Mouse (Mus musculus): ENCODE data around the gene Zfp341.

Zfp341 gene

GRCm38 (mm10) chr2:154584931-154585601, 28.0 kb upstream of the Zfp341 start:
- intact Hi-C loops (cut with DNase I) = no loop called here

GRCm38 (mm10) chr2:154586405-154586804, 26.7 kb upstream of the Zfp341 start:
- intact Hi-C loops (cut with DNase I) = no loop called here

DNA sequence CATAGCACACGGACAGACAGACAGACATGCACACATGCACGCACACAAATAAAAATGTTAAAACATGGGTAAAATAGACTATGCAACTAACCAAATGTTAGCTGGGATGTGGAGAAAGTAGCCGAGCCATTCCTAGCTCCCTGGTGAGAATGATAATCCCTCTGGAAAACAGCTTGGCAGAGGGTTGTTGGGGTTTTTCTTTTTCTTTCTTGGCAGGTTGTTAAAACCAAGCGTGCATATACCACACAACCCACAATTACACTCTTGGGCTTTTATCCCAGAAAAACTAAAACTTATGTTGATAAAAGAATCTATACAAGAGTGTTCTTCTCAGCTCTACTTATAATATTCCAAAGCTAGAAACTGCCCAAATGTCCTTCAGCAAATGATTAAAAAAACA, 24.0 kb upstream of the Zfp341 start:
- intact Hi-C loops (cut with DNase I) = no loop called here

DNA sequence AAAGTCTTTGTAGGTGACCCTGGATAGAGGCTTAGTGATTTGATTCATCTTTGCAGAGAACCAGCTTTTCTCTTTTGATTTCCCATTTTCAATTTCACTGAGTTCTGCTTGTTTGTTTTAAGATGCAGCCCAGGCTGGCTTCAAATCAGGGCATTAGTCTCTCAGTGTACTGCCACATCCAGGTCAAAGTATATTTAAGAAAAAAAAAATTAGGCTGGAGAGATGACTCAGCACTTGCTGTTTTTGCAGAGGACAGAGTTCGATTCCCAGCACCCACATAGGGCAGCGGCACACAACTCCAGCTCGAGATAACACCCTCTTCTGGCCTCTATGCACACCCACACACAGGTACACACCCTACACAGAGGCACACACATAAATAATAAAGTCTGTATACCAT, 21.9 kb upstream of the Zfp341 start:
- intact Hi-C loops (cut with DNase I) = no loop called here

DNA sequence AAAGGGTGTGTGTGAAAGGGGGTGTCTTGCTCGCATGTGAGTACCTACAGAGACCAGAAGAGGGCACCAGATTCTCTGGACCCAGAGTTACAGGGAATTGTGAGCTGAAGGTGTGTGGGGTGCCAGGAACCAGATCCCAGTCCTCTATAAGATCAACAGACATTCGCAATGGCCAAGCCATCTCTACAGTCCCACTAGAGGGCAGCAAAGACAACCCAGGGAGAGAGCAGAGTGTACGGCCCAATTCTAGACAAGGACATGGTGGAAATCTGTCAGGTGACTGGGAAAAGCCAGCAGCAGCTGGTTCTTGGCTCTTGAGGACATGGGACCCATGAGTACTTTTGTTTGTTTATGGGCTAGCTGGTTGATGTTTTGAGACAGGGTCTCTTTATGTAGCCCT, 20.1 kb upstream of the Zfp341 start:
- intact Hi-C loops (cut with DNase I) = no loop called here

DNA sequence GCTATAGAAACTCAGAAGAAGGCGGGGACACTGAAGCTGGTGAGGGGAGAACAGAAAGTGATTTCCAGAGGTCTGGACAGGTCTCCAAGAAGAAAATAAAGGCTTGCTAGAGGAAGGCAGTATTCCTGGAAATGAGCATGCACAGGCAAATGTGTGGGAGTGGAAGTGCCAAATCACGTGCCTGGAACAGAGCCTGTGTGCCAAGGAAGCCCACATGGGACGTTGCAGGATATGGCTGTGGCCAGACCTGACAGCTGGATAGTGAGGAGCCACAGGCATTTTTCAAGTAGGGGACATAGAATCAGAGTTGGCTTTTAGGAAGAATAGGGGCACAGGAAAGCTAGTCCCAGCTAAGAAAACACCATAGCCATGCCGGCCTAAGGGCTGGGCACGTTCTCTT, 17.3 kb upstream of the Zfp341 start:
- intact Hi-C loops (cut with DNase I) = no loop called here

DNA sequence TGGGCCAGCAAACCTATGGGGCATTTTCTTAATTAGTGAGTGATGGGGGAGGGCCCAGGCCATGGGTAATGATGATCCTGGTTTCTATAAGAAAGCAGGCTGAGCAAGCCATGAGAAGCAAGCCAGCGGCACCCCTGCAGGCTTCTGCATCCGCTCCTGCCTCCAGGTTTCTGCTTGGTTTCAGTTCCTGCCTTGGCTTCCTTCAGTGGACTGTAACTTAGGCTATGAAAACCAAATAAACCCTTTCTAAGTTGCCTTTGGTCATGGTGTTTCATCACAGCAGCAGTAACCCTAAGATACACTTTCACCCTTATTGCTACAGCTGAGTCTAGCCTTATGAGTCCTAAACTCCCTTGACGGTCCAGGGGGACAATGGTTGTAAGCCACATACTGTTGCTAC, 15.7 kb upstream of the Zfp341 start:
- intact Hi-C loops (cut with DNase I) = no loop called here

DNA sequence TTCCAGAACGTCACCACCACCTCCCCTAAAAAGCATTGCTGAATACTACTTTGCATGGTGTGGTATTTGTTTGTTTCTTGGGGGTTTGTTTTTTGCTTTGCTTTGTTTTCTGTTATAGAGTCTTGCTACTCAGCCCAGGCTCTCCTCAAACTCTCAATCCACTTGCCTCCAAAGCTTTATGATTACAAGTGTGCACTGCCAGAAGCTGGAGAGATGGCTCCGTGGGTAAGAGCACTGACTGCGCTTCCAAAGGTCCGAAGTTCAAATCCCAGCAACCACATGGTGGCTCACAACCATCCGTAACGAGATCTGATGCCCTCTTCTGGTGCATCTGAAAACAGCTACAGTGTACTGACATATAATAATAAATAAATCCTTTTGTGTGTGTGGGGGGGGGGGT, 12.5 kb upstream of the Zfp341 start:
- intact Hi-C loops (cut with DNase I) = no loop called here

DNA sequence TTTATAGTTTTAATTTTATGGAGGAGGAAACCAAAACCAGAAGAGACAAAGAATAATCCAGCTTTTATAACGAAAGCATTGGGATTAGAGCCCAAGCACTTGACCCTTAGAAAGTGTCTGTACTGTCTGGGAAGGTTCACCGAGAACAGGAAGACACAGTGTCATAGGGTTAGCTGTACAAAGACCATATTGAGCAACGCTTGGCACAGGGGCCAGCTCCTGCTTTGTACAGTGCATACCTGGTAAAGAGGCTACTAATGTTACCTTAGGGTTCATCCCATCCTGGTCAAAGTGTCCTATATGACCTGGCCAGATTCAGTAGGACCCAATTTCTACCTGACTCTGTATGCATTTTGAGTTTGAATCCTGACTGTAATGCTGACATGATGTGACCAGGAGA, 11.8 kb upstream of the Zfp341 start:
- intact Hi-C loops (cut with DNase I) = no loop called here

DNA sequence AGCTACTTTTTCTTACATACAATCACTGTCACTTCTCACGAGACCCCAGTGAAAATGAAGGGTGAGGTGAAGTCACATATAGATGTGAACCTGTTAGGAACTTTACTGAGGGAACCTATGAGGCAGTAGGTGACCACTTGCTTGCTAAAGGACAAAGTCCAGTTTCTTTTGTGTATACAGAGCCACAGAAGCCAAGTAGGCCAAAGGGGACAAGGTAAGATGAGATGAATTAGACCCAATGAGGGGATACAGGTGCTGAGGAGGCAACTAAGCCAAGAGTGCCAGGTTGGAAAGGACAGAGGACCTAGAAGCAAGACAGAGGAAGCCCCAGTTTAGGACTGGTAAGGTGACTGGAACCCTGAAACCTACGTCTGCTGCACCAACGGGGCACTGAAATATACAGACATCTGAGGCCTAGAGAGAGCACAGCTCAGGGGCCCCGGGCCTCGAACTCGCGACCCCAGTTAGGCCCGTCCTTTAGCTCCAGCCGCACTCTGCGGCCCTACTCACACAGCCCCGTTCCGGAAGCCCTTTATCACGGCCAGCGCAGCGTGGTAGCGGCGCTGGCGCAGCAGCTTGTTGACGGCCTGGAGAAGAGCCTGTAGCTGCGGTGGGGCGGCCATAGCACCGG, 10.0 kb upstream of the Zfp341 start:
- intact Hi-C loops (cut with DNase I) = no loop called here

DNA sequence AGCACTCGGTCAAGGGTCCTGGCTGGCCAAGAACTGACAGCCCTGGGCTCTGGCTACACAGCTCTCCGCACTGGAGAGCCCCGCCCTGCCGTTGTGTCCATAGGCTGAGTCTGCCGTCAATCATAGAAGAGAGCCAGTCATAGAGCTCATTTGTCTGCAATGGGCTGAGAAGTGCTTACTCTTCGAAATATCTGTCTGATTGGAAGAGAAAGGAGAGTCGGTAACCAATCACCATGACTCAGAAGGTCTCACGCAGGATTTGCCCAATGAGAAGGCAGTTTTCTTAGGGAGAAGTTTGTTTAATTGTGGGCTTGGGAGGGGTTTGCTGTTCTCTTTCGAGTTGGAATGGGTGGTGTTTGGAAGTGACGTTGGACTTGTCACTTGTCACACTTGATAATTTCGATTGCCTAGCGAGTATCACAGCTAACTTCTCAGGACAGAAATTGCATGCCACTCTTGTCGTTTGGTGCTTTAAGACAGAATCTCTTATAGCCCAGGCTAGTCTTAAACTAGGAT, 9.4 kb upstream of the Zfp341 start, which contains the start of gene Pxmp4:
TSS of gene Pxmp4 (minus strand) at position 71 of the 516 bp plus-strand sequence.
- intact Hi-C loops (cut with DNase I) = no loop called here

GRCm38 (mm10) chr2:154604156-154604555, 8.9 kb upstream of the Zfp341 start:
- intact Hi-C loops (cut with DNase I) = no loop called here

DNA sequence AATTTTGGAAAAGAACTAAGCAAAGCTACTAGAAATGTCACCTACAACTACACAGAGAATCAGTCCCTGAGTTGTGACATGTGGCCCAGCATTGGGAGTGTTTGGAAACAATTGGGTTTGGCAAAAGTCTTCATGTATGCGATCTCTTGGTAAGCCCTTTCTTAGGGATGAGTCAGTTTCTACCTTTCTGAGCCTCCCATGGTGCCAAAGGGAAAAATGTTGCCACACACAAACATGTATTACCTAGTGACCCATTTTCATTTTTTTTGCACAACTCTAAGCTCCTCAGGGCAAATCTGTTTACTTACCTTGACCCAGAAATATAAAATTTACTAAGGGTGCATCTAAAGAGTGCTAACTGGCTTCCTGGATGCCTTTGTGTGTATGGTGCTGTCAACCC, 6.1 kb upstream of the Zfp341 start:
- intact Hi-C loops (cut with DNase I) = no loop called here

- intact Hi-C loops (cut with DNase I) = no loop called here
Observed at GRCm38 (mm10) chr2:154609050-154609767, 3.9 kb upstream of the Zfp341 start.

DNA sequence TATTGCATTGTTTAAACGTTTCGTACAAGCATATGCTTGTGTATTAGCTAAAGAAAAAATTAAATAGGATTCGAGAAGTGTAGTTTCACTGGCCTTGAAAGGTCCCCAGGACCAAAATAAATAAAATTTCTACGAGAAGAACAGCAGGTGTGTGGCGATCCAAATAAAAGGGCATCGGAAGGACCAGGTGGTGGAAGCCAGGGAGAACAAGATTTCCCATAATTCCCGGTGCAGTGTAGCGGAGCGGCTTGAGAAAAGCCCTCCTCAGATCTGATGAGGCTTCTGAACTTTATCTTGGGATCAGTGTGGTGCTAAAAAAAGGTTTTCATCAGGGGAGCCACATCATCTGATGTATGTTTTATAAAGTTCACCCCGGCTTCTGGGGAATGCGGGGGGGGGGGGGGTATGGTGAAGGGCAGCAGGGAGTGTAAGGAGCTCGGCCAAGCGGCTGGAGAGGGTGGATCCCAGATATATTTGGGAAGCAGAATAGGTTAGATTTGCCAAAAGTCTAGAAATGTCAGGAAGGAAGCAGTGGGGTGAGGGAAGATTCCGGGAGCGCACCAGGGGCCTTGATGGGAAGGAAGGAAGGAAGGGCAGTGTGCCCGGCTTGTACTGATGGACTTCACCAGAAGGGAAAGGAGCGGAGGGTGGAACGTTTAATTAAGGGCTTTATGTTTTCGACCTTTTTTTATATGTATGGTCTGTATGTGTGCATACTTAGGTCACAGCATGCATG, 1.9 kb downstream of the Zfp341 start:
- intact Hi-C loops (cut with DNase I) = loop anchor here (5.0 kb wide), 2 partner anchors 43 to 203 kb away; no protein-coding TSS in a partner anchor

GRCm38 (mm10) chr2:154615674-154616073, 2.6 kb downstream of the Zfp341 start:
- intact Hi-C loops (cut with DNase I) = no loop called here

GRCm38 (mm10) chr2:154617061-154617460, 4.0 kb downstream of the Zfp341 start:
- intact Hi-C loops (cut with DNase I) = no loop called here

- intact Hi-C loops (cut with DNase I) = no loop called here
Observed at GRCm38 (mm10) chr2:154621684-154622083, 8.6 kb downstream of the Zfp341 start.

DNA sequence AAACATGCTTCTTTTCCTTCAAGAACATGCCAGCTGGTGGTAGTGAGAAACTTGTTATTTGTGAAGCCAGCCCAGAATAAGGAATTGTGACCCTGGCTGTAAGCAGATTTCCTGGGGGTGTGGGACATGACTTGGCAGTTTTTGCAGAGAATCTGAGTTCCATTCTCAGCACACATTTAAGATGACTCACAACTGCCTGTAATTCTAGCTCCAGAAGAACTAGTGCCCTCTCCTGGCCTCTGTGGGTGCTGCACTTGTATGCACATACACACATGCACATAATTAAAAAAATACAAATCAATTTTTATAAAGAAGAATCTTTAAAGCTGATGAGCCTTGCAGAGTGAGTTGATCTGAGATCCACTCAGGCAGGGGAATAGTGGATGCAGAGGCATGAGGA, 11.0 kb downstream of the Zfp341 start:
- intact Hi-C loops (cut with DNase I) = no loop called here

DNA sequence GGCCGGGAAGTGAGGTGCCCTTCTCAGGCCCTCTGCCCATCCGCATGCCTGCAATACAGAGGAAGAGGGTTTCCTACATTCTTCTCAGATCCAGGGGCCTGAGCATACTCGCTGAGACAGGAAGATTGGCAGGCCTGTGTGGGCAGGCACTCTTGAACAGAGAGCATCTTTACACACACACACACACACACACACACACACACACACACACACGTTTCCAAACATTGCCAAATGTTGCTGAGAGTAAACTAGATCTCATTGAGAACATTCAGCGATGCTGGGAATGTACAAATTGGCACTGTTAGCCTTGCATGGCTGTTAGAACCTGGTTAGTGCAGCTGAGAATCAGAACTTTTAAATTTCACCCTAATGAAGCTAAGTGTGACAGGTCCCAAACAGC, 17.4 kb downstream of the Zfp341 start:
- intact Hi-C loops (cut with DNase I) = no loop called here

GRCm38 (mm10) chr2:154632203-154632780, 19.2 kb downstream of the Zfp341 start:
- intact Hi-C loops (cut with DNase I) = no loop called here
